Mouse (Mus musculus): ENCODE results near the gene Clic5.

DNA sequence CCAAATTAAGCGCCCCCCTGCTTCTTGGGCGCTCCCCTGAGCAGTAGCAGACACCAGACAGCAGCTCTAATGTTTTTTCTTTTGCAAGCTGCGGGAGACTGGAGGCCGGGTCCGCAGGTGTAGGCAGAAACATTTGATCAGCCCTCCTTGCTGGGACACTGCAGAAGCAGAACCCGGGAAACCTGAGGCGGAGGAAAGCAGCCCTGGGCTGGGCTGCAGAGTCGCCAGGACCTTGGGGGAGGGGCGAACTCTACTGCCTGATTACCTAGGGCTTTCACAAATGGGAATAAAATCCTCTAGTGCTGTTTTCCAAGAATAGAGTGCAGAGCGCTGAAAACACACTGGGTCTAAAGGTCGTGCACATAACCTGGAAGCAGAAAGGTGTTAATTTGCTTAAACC, 1.3 kb downstream of the Clic5 start:
- TF ChIP-seq GATA1 (IDR thresholded peaks at IDR 0.05; ENCODE audit: low read length) (no peak), TAL1 (IDR thresholded peaks at IDR 0.05; ENCODE audit: low read length) (no peak)

Measured in erythroblast, embryonic 14.5 days (primary cell).